Mouse (Mus musculus) sigmoid colon, adult 10 weeks (tissue): ENCODE results near the gene Hykk. TPM values are rescaled to one million over a fixed set of nuclear protein-coding genes. Genes with fewer than 3 reads are reported as not detected.

Source experiments
- polyA plus RNA-seq: library from polyadenylated mRNA; stranded (reverse); fragments of 350-450 nt; fragmentation: Illumina TruSeq; extraction: RNeasy Lipid Tissue Mini Kit (QIAGEN cat#74804); gene quantifications from one replicate; pipeline ENCODE4 v1.2.3, GENCODE M21; 2014; ENCODE audit warnings: low read depth, low replicate concordance

The Hykk gene
- polyA plus RNA-seq: 22.7 TPM

DNA sequence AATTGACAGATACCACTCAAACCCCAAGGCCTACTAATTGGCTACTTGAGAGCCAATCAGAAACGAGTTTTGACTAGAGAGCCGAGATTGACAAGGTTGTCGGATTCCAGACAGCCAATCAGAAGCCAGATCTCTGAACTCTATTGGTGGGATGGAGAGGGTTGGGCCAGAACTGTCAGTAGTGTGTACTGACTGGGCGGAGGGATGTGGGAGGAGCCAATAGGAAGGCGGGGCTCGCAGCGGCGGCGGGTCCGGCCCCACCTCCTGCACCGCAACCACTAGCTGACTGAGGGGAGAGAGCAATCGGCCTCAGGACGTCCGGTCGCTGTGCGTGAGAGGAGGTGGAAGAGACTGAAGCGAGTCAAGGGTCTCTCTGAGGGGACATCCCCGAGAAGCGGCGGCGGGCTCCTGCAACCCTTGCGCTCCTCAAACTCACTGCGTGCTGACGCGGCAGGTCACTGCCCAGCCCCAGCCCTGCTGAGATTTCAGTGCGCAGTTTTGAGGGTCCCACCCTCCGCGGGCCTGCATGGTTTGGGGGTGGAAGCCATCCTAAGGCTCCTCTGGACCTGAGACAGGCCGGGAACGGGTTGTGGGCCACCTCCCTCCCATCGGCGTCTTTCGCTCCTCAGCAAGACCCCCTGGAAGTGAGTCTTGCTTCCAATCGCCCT, at the start of gene Hykk:
TSS of gene Hykk (plus strand) at position 274 of the 668 bp plus-strand sequence.

DNA sequence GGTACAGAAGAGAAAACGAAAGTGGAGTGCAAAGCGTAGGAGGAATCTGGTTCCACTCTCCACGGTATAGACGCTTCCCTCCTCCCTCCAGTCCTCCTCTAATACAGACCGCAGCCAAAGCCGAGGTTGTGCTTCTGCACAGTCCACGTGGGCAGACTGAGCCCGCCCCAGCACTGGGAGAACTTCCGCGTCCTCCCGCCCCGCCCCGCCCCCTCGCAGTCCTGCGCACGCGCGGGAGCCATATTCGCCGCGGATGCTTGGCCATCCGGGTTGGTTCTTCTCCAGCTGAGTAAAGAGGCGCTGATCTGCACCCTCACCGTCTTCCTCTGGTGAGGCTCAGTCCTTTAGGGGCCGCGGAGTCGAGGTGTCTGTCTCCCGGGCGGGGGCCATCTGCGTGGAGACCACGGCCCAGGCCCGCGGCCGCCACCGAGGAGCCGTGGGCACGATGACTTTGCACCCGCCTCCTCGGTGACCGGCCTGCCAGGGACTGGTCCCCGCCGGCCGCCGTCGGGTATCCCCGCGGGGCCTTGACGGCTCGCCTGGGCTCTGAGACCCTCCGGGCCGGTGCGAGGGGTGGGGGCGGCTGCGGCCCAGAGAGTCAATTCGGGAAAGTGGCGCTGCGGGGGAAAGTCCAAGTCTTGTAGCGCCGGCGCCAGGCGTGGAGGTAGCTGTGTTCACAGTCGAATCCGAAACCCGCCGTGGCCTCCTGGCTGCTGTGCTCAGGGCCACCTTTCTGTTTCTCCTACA, 33.7 kb downstream of the Hykk start, which contains the start of the genes Psma4 and AY074887:
TSS of gene Psma4 (plus strand) at position 216 of the 747 bp plus-strand sequence.
TSS of gene AY074887 (minus strand) at position 424 of the 747 bp plus-strand sequence.

DNA sequence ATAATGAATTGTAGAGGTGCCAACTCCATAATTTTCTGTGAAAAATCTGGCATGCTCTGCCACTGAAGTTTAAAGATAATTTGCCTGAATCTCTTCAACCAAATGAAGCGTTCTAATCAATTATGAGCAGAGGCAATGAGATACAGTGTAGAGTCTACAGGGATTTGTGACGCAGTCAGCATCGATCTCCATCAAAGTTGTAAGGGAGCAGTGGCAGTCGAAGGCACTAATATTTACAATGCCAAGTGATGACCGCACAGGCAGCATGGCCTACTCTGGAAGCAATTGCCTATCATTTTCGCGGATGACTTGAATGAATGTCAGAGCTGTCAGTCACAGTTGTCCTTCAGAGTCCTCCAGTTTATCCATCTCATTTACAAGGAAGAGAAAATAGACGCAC, 63.6 kb downstream of the Hykk start, which contains the start of gene Chrna5:
TSS of gene Chrna5 (plus strand) at position 207 of the 400 bp plus-strand sequence.

Other genes starting within 250 kb of the Hykk start
- gene Dnaja4, start 218.4 kb upstream of the Hykk start, polyA plus RNA-seq: 15.5 TPM
- 77.6 TPM for gene Wdr61, start 182.8 kb upstream of the Hykk start, polyA plus RNA-seq
- gene Crabp1, start 152.5 kb upstream of the Hykk start, polyA plus RNA-seq: not detected
- gene Ireb2, start 53.5 kb upstream of the Hykk start, polyA plus RNA-seq: 178 TPM
- gene Psma4, start 33.5 kb downstream of the Hykk start, polyA plus RNA-seq: 358 TPM
- gene AY074887, start 33.7 kb downstream of the Hykk start, polyA plus RNA-seq: not detected
- 0.88 TPM for gene Chrna5, start 63.6 kb downstream of the Hykk start, polyA plus RNA-seq
- gene Chrna3, start 109.3 kb downstream of the Hykk start, polyA plus RNA-seq: 3.9 TPM
- 2.0 TPM for gene Chrnb4, start 131.5 kb downstream of the Hykk start, polyA plus RNA-seq
- 104 TPM for gene Ube2q2, start 231.6 kb downstream of the Hykk start, polyA plus RNA-seq